Mouse (Mus musculus) spleen, postnatal 14 days (tissue): ENCODE results near the gene Fgfr2.
"Not testable (repeated sequence)": the region's sequence is repeated elsewhere in the genome, so short reads cannot be mapped to it uniquely, and the experiment has no call there.

Experiments
- DNase-seq, 2 experiments: peaks; one replicate each; pipeline ENCODE4 v3.0.0; 2021 to 2022; ENCODE audit warnings: low spot score in 2 of 2

Fgfr2 gene

GRCm38 (mm10) chr7:130625361-130625760 lies 2497.8 kb downstream of the Fgfr2 start:
- no peak for DNase-seq

DNA sequence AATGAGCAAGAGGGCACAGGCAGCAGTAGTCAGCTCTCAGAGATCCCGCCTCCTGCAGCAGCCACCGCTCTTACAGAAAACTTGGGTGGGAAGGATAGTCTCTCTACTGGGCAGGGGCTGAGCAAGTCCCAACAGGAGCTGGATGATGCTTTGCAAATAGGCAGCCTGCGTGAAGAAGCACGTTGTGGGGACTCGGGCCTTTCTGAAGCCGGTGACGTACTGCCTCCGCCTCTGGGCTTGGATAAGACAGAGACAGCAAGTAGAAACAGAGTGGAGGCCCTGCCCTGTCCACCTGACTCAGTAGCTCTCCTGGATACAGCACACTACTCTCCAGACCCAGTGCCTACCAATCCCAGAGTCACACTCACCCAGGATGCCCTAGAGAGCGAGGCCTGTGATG lies 2498.9 kb downstream of the Fgfr2 start:
- DNase-seq: no peak

DNA sequence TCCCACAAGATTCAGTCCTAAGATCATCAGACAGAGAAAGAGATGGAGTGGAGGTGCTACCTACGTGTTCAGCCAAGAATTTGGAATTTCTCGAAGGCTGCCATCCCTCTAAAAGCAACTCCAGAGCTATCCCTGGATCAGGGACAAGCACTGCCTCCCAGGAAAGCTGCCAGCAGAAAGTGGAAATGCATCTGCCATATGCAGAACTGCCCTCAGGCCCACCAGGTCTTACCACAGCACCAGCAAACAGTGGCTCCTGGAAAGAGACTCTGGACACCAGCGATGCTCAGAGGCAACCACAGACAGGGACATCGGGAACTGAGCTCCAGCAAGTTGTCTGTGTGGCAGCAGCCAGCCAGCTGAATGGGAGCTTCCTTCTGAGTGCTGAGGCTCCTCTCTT lies 2500.8 kb downstream of the Fgfr2 start:
- no peak for DNase-seq

DNA sequence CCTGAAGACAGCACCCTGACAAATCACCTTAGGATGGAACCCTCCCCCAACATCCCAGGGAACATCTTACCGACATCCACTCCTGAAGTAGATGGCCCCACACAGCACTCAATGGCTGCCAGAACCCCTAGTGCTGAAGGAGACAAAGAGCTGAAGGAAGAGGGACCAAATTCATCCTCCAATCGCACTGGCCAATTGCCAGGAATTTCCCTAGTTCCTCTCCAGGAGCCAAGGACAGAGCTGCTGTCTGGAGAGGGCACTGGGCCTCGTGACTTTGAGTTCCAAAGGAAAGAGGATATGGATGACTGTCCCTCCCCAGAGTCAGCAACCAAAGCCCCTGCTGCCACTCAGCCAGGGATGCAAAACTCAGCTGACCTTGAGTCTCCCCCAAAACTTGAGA lies 2501.2 kb downstream of the Fgfr2 start:
- DNase-seq: no peak

- DNase-seq: no peak
Observed at GRCm38 (mm10) chr7:130621068-130621467, 2502.1 kb downstream of the Fgfr2 start.

DNA sequence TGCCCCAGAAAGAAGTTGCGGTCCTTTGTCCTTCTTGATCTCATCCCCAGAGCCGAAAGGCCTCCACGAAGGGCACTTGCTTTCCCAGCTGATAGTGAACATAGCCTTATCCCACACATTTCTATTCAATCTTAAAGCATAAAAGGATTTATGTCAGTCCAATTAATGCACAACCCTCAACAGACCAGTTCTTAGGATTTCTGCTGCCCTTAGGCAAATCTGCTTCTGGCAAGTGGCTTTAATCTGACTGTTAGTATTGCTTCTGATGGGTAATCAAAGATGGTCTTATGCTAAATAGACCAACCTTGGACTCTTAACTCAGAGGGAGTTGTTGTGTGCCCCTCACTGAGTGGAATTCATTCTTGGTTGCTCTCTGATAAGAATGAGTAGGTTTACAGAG lies 2505.6 kb downstream of the Fgfr2 start:
- no peak for DNase-seq

- no peak for DNase-seq
Observed at GRCm38 (mm10) chr7:130613973-130614372, 2509.2 kb downstream of the Fgfr2 start.

- DNase-seq: no peak
Observed at GRCm38 (mm10) chr7:130606958-130607357, 2516.2 kb downstream of the Fgfr2 start.

- DNase-seq: no peak
Observed at GRCm38 (mm10) chr7:130605111-130605510, 2518.0 kb downstream of the Fgfr2 start.

DNA sequence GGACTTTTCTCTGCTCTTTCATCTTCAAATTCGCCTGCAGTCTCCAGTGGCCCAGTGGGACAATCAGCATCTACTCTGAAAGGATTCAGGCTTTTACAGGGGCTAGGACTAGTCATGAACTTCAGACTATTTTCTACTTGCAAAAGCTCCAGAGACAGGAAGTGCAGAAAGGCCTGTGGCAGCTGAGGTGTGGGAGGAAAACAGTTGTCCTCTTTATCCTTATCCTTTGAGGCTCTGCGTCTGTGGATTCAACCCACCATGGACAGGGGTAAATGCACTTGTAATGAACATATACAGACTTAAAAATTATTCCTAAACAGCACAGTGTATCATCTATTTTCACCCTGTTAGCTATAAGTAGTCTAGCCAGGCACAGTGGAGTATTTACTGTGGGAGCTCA lies 2518.8 kb downstream of the Fgfr2 start:
- DNase-seq: no peak

GRCm38 (mm10) chr7:130603556-130603955 lies 2519.6 kb downstream of the Fgfr2 start:
- no peak for DNase-seq

DNA sequence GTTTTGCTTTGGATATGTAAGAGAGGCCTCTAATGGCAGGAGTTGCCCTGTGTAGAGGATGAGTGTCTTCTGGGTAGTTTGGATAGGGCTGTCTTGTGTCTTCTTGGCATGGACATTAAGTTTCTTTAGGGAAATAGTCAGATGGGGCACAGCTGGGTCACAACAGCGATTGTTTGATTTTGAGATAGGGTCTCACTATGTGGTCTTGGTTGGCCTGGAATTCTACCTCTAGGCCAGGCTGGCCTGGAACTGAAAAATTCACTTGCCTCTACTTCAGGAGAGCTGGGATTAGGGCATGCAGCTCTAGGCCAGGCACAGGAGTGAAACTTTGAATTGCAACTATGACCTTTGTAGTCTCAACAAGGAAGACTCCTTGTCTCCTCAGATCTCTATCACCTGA lies 2520.3 kb downstream of the Fgfr2 start:
- DNase-seq: no peak

- no peak for DNase-seq
Observed at GRCm38 (mm10) chr7:130600546-130600945, 2522.6 kb downstream of the Fgfr2 start.

GRCm38 (mm10) chr7:130600074-130600473 lies 2523.1 kb downstream of the Fgfr2 start:
- DNase-seq: no peak

- no peak for DNase-seq
Observed at GRCm38 (mm10) chr7:130597546-130597945, 2525.6 kb downstream of the Fgfr2 start.

DNA sequence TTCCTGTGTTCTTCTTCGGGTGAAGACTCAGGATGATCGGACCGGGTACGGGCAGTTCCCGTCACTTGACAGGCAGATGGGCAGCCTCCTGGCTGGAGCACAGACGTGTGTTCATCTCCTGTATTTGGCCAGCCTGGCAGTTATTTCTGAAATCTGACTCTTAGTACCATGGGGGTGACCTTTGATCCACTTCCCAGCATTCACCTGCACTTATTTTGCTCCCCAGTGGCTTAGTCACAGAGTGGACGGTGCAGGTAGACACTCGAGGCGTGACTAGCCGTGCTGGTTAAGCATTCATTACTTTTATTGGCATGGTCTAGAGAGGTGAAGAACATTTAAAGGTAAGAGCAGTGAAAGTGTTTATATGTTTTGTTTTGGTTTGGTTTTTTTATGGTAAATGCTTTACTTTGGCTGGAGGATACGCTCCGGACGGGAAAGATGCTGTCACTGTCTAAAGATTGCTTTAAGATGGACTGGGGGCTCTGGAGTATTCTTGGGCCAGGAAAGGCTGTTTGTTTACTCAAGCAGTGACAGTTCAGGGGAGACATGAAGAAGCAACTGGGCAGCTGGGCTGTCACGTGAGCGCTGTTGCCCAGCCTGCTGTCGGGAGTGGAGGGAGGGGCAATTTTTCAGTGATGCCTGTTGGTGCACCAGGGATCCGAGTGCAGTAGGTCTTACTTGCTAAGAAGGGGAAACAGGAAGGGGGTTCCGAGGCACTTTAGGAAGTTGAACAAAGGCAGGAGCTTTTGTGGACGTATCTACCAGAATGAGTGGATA lies 2526.9 kb downstream of the Fgfr2 start:
- not testable (repeated sequence) for DNase-seq

- DNase-seq: not testable (repeated sequence)
Observed at GRCm38 (mm10) chr7:130593375-130594239, 2529.5 kb downstream of the Fgfr2 start.

DNA sequence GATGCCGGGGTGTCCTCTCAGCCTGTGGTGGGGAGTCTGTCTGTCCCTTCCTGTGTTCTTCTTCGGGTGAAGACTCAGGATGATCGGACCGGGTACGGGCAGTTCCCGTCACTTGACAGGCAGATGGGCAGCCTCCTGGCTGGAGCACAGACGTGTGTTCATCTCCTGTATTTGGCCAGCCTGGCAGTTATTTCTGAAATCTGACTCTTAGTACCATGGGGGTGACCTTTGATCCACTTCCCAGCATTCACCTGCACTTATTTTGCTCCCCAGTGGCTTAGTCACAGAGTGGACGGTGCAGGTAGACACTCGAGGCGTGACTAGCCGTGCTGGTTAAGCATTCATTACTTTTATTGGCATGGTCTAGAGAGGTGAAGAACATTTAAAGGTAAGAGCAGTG lies 2530.2 kb downstream of the Fgfr2 start:
- not testable (repeated sequence) for DNase-seq

DNA sequence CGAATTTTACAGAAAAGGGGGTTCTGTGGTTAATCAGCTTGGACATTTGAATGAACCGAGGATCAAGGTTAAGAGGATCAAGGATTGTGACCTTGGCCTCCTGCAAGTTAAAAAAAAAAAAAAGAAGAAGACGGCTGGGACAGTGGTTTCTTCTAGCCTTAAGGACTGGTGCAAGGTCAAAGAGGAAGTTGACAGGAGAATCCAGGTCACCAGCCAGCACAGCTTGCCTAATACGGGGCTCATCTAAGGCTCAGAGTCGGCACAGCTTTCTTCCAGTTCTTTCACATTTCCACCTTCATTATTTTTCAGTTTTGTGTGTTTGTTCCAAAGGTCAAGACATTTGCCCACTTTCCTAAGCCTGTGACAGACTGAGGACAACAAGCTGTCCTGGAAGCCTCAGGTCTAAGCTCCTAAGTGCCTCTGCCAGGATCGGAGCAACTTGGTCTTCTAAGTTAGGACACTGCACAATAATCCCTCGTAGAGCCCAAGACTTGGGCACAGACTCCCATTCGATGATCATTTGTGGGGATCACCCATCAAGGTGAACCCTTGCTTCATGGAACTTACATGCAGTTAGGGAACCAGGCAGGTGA lies 2532.2 kb downstream of the Fgfr2 start:
- DNase-seq: no peak

GRCm38 (mm10) chr7:130590081-130590828 lies 2532.9 kb downstream of the Fgfr2 start:
- no peak for DNase-seq

DNA sequence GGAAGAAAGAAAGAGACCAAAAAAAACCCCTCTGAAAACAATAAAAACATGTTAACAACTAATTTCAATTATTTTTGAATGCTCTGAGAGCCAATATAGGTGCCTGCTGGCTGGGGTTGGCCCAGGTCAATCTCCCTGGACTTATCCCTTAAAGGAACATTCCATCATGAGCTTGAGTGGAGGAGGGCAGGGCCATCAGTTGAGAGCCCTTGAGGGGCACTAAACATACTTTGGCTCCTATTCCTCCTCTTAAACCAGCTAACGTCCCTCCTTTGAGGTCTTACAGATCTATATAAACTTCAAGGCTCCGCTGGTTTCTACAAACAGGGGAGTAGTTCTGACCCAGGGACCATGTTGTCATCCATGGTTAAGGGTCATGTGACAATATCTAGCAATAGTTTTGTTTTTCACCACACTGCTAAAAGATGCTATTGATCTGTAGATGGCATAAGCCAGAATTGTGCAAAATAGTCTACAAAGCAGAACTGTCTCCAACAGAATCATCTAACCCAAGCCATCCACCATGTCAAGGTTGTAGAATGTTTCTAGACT lies 2536.6 kb downstream of the Fgfr2 start:
- DNase-seq: no peak

GRCm38 (mm10) chr7:130578607-130579006 lies 2544.5 kb downstream of the Fgfr2 start:
- no peak for DNase-seq
